Mouse (Mus musculus): ENCODE data around the gene Pibf1.

DNA sequence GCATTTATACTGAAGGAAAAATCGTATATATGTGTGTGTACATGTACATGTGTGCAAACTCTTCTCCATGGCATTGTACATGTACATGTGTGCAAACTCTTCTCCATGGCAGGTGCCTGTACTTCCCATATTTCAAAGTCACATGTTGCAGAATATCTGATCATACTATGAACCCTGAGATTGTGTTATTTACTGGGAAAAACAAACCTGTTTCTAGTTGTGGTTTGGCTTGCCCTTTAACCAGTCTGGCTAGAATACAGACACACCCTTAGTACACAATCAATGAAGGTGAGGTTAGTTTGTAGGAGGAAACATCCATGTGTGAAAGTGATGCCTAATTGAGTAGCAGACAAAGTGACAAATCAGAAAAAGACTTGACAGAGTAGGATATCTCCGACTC, 29.8 kb downstream of the Pibf1 start:
- TF ChIP-seq CTCF (IDR thresholded peaks at IDR 0.05) = no peak
- no peak for TF ChIP-seq POLR2A (IDR thresholded peaks at IDR 0.05; ENCODE audit: insufficient read depth, low read depth, low read length)

Measured in heart, adult 2 months (tissue).